Mouse (Mus musculus) embryonic facial prominence, embryonic 11.5 days (tissue): ENCODE data around the gene Spred2. TPM values are rescaled to one million over a fixed set of nuclear protein-coding genes. Genes with fewer than 3 reads are reported as not detected.
"Not testable (repeated sequence)": the region's sequence is repeated elsewhere in the genome, so short reads cannot be mapped to it uniquely, and the experiment has no call there.

ENCODE experiments used
- ATAC-seq: fragments of 200-750 bp; cut with Nextera tagmentation; replicated peaks from 2 replicates; pipeline ENCODE4 v1.8.0; 2017; ENCODE audit warnings: low read depth; ENCODE audit not compliant: insufficient number of reproducible peaks, low FRiP score, low TSS enrichment
- DNase-seq: peaks from one replicate; pipeline ENCODE4 v3.0.0-alpha.2; 2015; ENCODE audit warnings: low spot score
- H3K27ac ChIP-seq: fragments of 300-500 bp; sonication (generic); replicated peaks from 2 replicates; pipeline ENCODE4 v1.5.1; 2014; ENCODE audit warnings: mild to moderate bottlenecking, low read depth, low read length, control low read depth
- H3K27me3 ChIP-seq: fragments of 300-500 bp; sonication (generic); 2 replicates; pipeline ENCODE4 v1.6.1; 2014; ENCODE audit warnings: mild to moderate bottlenecking, low read length, moderate library complexity, mixed read lengths; ENCODE audit not compliant: control insufficient read depth, insufficient read depth
- H3K36me3 ChIP-seq: fragments of 300-500 bp; sonication (generic); replicated peaks from 2 replicates; pipeline ENCODE4 v1.6.1; 2014; ENCODE audit warnings: low read depth, mild to moderate bottlenecking, low read length, moderate library complexity, mixed read lengths; ENCODE audit not compliant: control insufficient read depth, insufficient read depth
- H3K4me1 ChIP-seq: fragments of 300-500 bp; sonication (generic); 2 replicates; pipeline ENCODE4 v1.6.1; 2014; ENCODE audit warnings: low read length, mixed read lengths; ENCODE audit not compliant: control insufficient read depth, insufficient read depth
- H3K4me2 ChIP-seq: fragments of 300-500 bp; sonication (generic); 2 replicates; pipeline ENCODE4 v1.6.1; 2014; ENCODE audit warnings: low read depth, mild to moderate bottlenecking, control low read depth, low read length, moderate library complexity
- H3K4me3 ChIP-seq: fragments of 300-500 bp; sonication (generic); 2 replicates; pipeline ENCODE4 v1.5.1; 2014; ENCODE audit warnings: low read depth, low read length, control low read depth
- H3K9ac ChIP-seq: fragments of 300-500 bp; sonication (generic); replicated peaks from 2 replicates; pipeline ENCODE4 v1.6.1; 2014; ENCODE audit warnings: mild to moderate bottlenecking, control low read depth, low read length
- H3K9me3 ChIP-seq: fragments of 300-500 bp; sonication (generic); replicated peaks from 2 replicates; pipeline ENCODE4 v1.6.1; 2016; ENCODE audit warnings: mild to moderate bottlenecking, low read length, inconsistent platforms, mixed read lengths; ENCODE audit not compliant: control insufficient read depth
- WGBS: fragments of 180-500 bp; shearing (Covaris S2); extraction: QIAGEN DNeasy Blood & Tissue Kit; methylation state at CpG from one replicate; pipeline ENCODE4 v1.1.7; 2014; 5-methylcytosine and 5-hydroxymethylcytosine counted together
- polyA plus RNA-seq: library from polyadenylated mRNA; unstranded; fragments of >200 nt; fragmentation: Nextera tagmentation; extraction: Ambion mirVana; gene quantifications from 2 replicates; pipeline ENCODE4 v1.2.1, GENCODE M21; 2014

Spred2 gene
- polyA plus RNA-seq, 1 experiment from 2014 or later, result 6.4 TPM

DNA sequence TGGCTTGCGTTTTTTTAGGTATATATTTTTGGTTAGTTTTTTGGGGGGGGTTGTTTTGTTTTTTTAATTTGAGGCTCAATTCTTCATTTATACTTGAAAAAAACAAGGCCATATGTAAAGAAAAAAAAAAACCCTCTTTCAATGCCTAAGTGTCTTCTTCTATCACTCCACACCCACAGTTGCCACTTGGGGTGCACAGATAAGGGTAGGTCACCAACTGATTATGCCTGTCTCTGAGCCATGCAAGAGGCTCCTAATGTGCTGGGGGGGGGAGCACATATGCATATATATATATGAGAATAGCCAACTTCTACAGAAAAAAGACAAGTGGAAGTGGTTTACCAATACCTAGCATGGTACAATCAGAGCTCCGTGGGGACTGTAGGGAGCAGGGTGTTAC, 98.3 kb downstream of the Spred2 start:
- H3K27ac ChIP-seq, result no peak overlapping the region
- no peak for ATAC-seq
- peaks cover 17% of the 10 kb centered on the region for H3K9me3 ChIP-seq
- H3K36me3 ChIP-seq, result peaks cover 34% of the 10 kb centered on the region
- H3K9ac ChIP-seq, result no peak overlapping the region
- no peak overlapping the region for H3K4me3 ChIP-seq
- no peaks in the 10 kb centered on the region for H3K4me1 ChIP-seq
- WGBS, result 84% methylated on average over 2 of the region's 2 CpGs
- DNase-seq, result no peak
- no peak overlapping the region for H3K4me2 ChIP-seq
- H3K27me3 ChIP-seq, result no peaks in the 10 kb centered on the region

DNA sequence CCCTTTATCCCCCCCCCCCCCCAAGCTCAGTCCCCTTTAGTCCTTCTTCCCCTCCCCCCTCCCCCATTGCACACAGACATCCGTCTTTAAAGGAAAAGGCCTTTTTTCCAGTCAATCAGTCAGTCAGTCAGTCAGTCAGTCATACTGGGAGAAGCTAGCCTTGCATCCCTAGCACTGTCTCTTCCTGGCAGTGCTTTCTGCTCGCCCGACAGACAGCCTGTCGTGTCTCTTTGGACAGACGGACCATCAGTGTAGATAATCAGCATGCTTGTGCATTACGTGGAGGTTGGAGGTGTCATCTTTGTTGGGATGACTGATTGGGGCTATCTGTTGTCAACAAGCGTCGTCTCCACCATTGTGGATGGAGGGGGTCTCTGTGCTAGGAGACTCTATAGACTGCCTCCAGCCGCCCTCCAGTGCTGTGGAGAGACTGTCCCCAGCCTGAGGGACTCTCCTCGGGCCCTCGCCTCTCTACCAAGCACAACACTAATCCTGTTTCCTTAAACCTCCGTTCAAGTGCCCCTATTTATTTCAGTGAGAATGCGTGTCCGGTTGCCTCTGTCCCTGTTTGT, 98.8 kb downstream of the Spred2 start:
- DNase-seq (no peak), ATAC-seq (no peak)
- 90% methylated on average over 14 of the region's 14 CpGs for WGBS
- Histone ChIP-seq H3K27me3 (no peaks in the 10 kb centered on the region), H3K27ac (no peak overlapping the region), H3K9ac (no peak overlapping the region), H3K4me2 (no peak overlapping the region), H3K9me3 (peaks cover 17% of the 10 kb centered on the region), H3K36me3 (peaks cover 33% of the 10 kb centered on the region), H3K4me3 (no peak overlapping the region), H3K4me1 (no peaks in the 10 kb centered on the region)

DNA sequence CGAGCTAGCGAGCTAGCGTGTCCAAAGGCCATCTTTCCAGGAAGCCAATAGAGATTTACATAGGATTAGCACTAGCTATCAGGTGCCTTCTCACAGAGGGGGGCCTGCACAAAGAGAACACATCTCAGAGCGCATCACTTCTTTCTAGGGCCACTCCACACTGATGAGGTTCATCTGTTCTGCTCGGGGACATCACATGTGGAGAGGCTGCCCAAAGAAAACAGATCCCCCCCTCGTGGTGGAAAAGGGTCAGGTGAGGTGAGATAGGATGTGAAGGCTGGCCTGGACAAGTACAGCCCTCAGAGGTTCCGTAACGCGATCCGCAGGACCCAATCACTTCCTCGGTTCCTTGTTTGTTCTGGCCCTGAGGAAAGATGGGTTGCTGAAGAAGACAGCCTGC, 101.7 kb downstream of the Spred2 start:
- peaks cover 7% of the 10 kb centered on the region for H3K9me3 ChIP-seq
- H3K36me3 ChIP-seq, result peaks cover 8% of the 10 kb centered on the region
- no peak overlapping the region for H3K27ac ChIP-seq
- no peaks in the 10 kb centered on the region for H3K4me1 ChIP-seq
- ATAC-seq, result no peak
- H3K4me3 ChIP-seq, result no peak overlapping the region
- 36% methylated on average over 11 of the region's 11 CpGs for WGBS
- H3K9ac ChIP-seq, result no peak overlapping the region
- no peaks in the 10 kb centered on the region for H3K27me3 ChIP-seq
- no peak overlapping the region for H3K4me2 ChIP-seq
- DNase-seq, result peak; percentile 47

DNA sequence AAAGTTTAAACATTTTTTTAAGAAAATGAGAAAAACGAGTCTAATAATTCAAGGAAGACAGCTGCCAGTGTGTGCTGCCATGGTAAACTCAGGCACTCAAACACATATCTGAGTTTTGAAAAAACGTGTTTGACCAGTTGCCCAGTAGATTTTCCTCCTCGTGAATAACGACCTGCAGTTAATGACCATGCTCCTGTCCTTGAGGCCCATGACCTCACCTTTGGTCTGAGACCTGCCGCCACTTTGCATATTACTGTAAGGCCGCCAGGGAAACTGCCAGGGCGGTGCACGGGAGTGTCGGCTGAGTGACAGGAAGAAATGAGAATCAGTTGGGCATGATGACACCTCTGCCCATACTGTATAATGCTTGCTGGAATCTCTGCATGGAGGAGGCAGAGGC, 103.5 kb downstream of the Spred2 start:
- no peak for DNase-seq
- Histone ChIP-seq H3K36me3 (no peaks in the 10 kb centered on the region), H3K9ac (no peak overlapping the region), H3K4me2 (no peak overlapping the region), H3K4me1 (no peaks in the 10 kb centered on the region), H3K27ac (no peak overlapping the region), H3K4me3 (no peak overlapping the region), H3K27me3 (no peaks in the 10 kb centered on the region), H3K9me3 (no peaks in the 10 kb centered on the region)
- WGBS, result 84% methylated on average over 9 of the region's 9 CpGs
- ATAC-seq, result no peak

DNA sequence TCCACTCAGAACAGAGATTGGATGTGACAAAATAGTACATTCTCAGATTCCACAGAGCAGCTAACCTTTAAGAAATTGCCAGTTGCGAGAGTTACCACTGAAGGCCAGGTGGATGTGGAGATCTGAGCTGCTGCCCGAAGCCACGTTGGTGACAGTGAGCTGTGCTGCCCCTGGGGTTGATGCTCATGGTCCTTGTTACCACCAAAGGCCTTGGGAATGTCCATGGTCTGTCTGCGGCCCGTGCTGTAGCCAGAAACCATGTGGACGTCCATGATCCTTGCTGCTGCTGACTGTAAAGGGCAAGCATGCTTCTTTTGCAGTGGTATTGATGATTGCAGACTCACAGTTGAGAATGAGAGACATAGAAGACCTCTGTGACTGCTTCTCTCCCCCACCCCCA, 104.2 kb downstream of the Spred2 start:
- no peak overlapping the region for H3K4me3 ChIP-seq
- ATAC-seq (no peak), DNase-seq (no peak)

DNA sequence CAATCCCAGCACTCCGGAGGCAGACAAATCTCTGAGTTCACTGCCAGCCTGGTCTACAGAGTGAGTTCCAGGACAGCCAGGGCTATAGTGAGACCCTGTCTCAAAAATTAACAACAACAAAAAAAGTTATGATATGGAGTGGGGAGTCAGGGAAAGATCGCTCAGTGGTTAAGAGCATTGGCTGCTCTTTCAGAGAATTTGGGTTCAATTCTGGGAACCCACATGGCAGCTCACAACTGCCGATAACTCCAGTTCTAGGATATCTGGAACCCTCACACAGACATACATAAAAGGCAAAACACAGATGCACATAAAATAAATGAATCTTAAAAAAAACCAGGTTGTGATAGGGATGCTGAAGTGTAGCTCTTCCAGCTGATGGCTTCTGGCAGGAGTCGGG, 104.8 kb downstream of the Spred2 start:
- Histone ChIP-seq H3K4me3 (no peak overlapping the region), H3K9me3 (no peaks in the 10 kb centered on the region), H3K36me3 (no peaks in the 10 kb centered on the region), H3K27me3 (no peaks in the 10 kb centered on the region), H3K4me2 (no peak overlapping the region), H3K27ac (no peak overlapping the region), H3K4me1 (no peaks in the 10 kb centered on the region), H3K9ac (no peak overlapping the region)
- ATAC-seq, result no peak
- no peak for DNase-seq
- 92% methylated on average over 4 of the region's 4 CpGs for WGBS

More for the DNA sequence above, 104.2 kb downstream of the Spred2 start:
- Histone ChIP-seq H3K4me2 (no peak overlapping the region), H3K4me1 (no peaks in the 10 kb centered on the region), H3K9me3 (no peaks in the 10 kb centered on the region), H3K36me3 (no peaks in the 10 kb centered on the region), H3K27ac (no peak overlapping the region), H3K27me3 (no peaks in the 10 kb centered on the region), H3K9ac (no peak overlapping the region)
- WGBS, result 88% methylated on average over 6 of the region's 6 CpGs

DNA sequence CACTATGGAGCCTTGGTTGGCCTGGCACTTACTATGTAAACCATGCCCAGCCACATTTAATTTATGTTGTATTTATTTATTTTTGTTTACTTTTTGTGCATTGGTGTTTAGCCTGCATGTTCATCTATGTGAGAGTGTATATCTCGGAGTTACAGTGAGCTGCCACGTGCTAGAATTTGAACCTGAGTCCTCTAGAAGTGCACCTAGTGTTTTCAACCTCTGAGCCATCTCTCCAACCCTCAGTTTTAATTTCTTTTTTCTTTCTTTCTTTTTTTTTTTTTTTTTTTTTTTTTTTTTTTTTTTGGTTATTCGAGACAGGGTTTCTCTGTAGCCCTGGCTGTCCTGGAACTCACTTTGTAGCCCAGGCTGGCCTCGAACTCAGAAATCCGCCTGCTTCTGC, 106.8 kb downstream of the Spred2 start:
- not testable (repeated sequence) for H3K4me2 ChIP-seq, DNase-seq, ATAC-seq, H3K36me3 ChIP-seq, H3K27me3 ChIP-seq, H3K4me3 ChIP-seq, H3K27ac ChIP-seq, H3K9ac ChIP-seq, H3K4me1 ChIP-seq, H3K9me3 ChIP-seq
- 90% methylated on average over 5 of the region's 5 CpGs for WGBS

DNA sequence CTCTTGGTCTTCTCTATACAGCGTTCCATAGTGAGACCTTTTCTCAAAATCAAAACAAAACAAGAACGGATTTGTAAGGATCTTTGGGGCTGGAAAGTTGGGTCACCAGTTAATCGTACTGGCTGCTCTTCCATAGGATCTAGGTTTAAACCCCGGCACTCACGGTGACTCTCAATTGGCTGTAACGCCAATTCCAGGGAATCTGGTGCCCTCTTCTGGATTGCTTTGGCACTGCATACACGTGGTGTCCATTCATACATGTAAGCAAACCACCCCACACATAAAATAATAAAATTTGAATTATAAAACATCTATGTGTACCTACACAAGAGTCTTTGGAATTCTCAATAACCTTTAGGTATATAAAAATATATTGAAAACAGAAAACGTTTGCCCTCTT, 107.4 kb downstream of the Spred2 start:
- no peaks in the 10 kb centered on the region for H3K36me3 ChIP-seq
- no peaks in the 10 kb centered on the region for H3K4me1 ChIP-seq
- DNase-seq (peak; percentile 60), ATAC-seq (no peak)
- no peak overlapping the region for H3K9ac ChIP-seq
- H3K4me3 ChIP-seq, result no peak overlapping the region
- no peaks in the 10 kb centered on the region for H3K9me3 ChIP-seq
- H3K27ac ChIP-seq, result no peak overlapping the region
- H3K4me2 ChIP-seq, result no peak overlapping the region
- H3K27me3 ChIP-seq, result no peaks in the 10 kb centered on the region
- 37% methylated on average over 8 of the region's 8 CpGs for WGBS
